ENCODE assay signal across 12 mouse cellular contexts in the genomic region with DNA sequence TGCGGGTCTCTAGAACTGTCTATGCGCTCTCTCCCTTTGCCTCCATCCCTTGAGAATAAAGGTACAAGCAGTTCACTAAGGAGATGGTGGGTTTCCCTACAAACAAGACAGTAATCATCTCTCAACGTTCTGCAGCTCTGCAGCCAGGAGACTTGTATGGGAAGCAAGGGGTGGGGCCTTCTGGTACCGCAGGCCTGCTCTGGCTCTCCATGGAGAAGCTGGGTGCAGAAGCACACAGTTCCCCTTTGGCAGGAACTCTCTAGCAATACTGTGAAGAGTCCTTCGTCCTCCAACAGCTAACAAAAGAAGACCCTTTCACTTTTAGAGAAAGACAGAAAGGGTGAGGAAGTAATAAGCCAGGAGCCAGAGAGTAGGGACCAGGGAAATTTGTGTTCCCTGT. TPM values are rescaled to one million over a fixed set of nuclear protein-coding genes. Genes with fewer than 3 reads are reported as not detected.
A peak's percentile ranks its signal among the peaks of the same experiment; 100 is the strongest.
DNase-seq lines count a peak whose midpoint lies in the region; ATAC-seq and TF ChIP-seq lines count a peak whose summit lies in the region.
"Had no signal": no experiment of that assay in that cellular context is flagged by ENCODE, and none has a peak within 500 bp of the region (broad histone marks: within the 10 kb centered on the region; RNA-seq: fewer than 3 reads in every experiment).

No protein-coding gene starts in this region.

- whole genome bisulfite sequencing in embryonic facial prominence, embryonic 12.5 days = 66% methylated on average over 5 of the region's 5 CpGs
- WGBS in embryonic facial prominence, embryonic 10.5 days = 73% methylated on average over 5 of the region's 5 CpGs
- 50% methylated on average over 5 of the region's 5 CpGs for WGBS in lung, embryonic 14.5 days
- WGBS in liver, embryonic 12.5 days (ENCODE audit: insufficient replicate concordance) = 47% methylated on average over 5 of the region's 5 CpGs
- WGBS in stomach, embryonic 16.5 days = 50% methylated on average over 5 of the region's 5 CpGs
- 67% methylated on average over 5 of the region's 5 CpGs for WGBS in hindbrain, embryonic 12.5 days

- no peak for ATAC-seq in embryonic facial prominence, embryonic 12.5 days (ENCODE audit: insufficient number of reproducible peaks, insufficient read depth, low FRiP score, low TSS enrichment)
- ATAC-seq in lung, embryonic 14.5 days (ENCODE audit: insufficient read depth) = no peak
- no peak for ATAC-seq in liver, embryonic 12.5 days
- ATAC-seq in stomach, embryonic 16.5 days (ENCODE audit: insufficient read depth, low FRiP score) = no peak
- ATAC-seq in hindbrain, embryonic 12.5 days (ENCODE audit: low FRiP score) = no peak

- H3K36me3 ChIP-seq in embryonic facial prominence, embryonic 12.5 days = no peaks in the 10 kb centered on the region
- H3K36me3 ChIP-seq in embryonic facial prominence, embryonic 10.5 days (replicated peaks) = peaks cover 8% of the 10 kb centered on the region; the same call in 1 of the 2 replicates
- peaks cover 4% of the 10 kb centered on the region for H3K36me3 ChIP-seq in lung, embryonic 14.5 days (ENCODE audit: insufficient read depth)
- H3K36me3 ChIP-seq in liver, embryonic 12.5 days = peaks cover 76% of the 10 kb centered on the region
- no peaks in the 10 kb centered on the region for H3K36me3 ChIP-seq in stomach, embryonic 16.5 days (ENCODE audit: control insufficient read depth, insufficient read depth, low read length)
- H3K36me3 ChIP-seq in hindbrain, embryonic 12.5 days = no peaks in the 10 kb centered on the region
- H3K36me3 ChIP-seq: embryonic facial prominence, embryonic 13.5 days; hindbrain, embryonic 15.5 days; midbrain, embryonic 12.5 days had no signal

- no peak overlapping the region for H3K4me3 ChIP-seq in embryonic facial prominence, embryonic 12.5 days
- H3K4me3 ChIP-seq in embryonic facial prominence, embryonic 10.5 days = no peak overlapping the region
- no peak overlapping the region for H3K4me3 ChIP-seq in lung, embryonic 14.5 days (ENCODE audit: low read depth, low read length)
- H3K4me3 ChIP-seq in liver, embryonic 12.5 days = no peak overlapping the region
- H3K4me3 ChIP-seq in stomach, embryonic 16.5 days (replicated peaks; ENCODE audit: low read length) = no peak overlapping the region
- H3K4me3 ChIP-seq in hindbrain, embryonic 12.5 days = no peak overlapping the region
- H3K4me3 ChIP-seq: embryonic facial prominence, embryonic 13.5 days; hindbrain, embryonic 15.5 days; midbrain, embryonic 12.5 days had no signal

- H3K27me3 ChIP-seq in embryonic facial prominence, embryonic 12.5 days = no peaks in the 10 kb centered on the region
- H3K27me3 ChIP-seq in embryonic facial prominence, embryonic 10.5 days (replicated peaks; ENCODE audit: low read depth, poor library complexity, severe bottlenecking) = no peaks in the 10 kb centered on the region
- no peaks in the 10 kb centered on the region for H3K27me3 ChIP-seq in lung, embryonic 14.5 days (ENCODE audit: insufficient read depth, low read length)
- H3K27me3 ChIP-seq in liver, embryonic 12.5 days (replicated peaks) = no peaks in the 10 kb centered on the region
- H3K27me3 ChIP-seq in stomach, embryonic 16.5 days (ENCODE audit: control insufficient read depth, insufficient read depth, low read length) = no peaks in the 10 kb centered on the region
- no peaks in the 10 kb centered on the region for H3K27me3 ChIP-seq in hindbrain, embryonic 12.5 days
- H3K27me3 ChIP-seq: embryonic facial prominence, embryonic 13.5 days; hindbrain, embryonic 15.5 days; midbrain, embryonic 12.5 days had no signal

- no peak overlapping the region for H3K4me2 ChIP-seq in embryonic facial prominence, embryonic 12.5 days (replicated peaks)
- H3K4me2 ChIP-seq in lung, embryonic 14.5 days = no peak overlapping the region
- H3K4me2 ChIP-seq in liver, embryonic 12.5 days = 0 out of 2 replicates have a peak overlapping the region, but pooled peaks have one; percentile 10
- peak overlapping the region; percentile 3; the same call in 1 of the 2 replicates for H3K4me2 ChIP-seq in stomach, embryonic 16.5 days (ENCODE audit: low read depth, low read length)
- H3K4me2 ChIP-seq in hindbrain, embryonic 12.5 days (replicated peaks) = no peak overlapping the region
- H3K4me2 ChIP-seq: embryonic facial prominence, embryonic 13.5 days; hindbrain, embryonic 15.5 days; midbrain, embryonic 12.5 days had no signal

- no peak for TF ChIP-seq CTCF in lung, embryonic 14.5 days (IDR thresholded peaks at IDR 0.05; ENCODE audit: low read depth)

- H3K9ac ChIP-seq in embryonic facial prominence, embryonic 12.5 days = no peak overlapping the region
- 0 out of 2 replicates have a peak overlapping the region, but pooled peaks have one; percentile 3 for H3K9ac ChIP-seq in lung, embryonic 14.5 days
- H3K9ac ChIP-seq in liver, embryonic 12.5 days = no peak overlapping the region
- H3K9ac ChIP-seq in stomach, embryonic 16.5 days (ENCODE audit: low read length) = peak overlapping the region; percentile 36; the same call in 1 of the 2 replicates
- no peak overlapping the region for H3K9ac ChIP-seq in hindbrain, embryonic 12.5 days
- H3K9ac ChIP-seq: embryonic facial prominence, embryonic 13.5 days; hindbrain, embryonic 15.5 days; midbrain, embryonic 12.5 days had no signal

- no peak for DNase-seq in embryonic facial prominence, embryonic 10.5 days (ENCODE audit: low spot score)
- DNase-seq in lung, embryonic 14.5 days = no peak
- DNase-seq in lung, postnatal 25 days (ENCODE audit: low spot score) = no peak
- DNase-seq in left cerebral cortex, adult 9 months (ENCODE audit: low spot score in 2 of 2) = no peak
- DNase-seq: B cell, adult 2 months had no signal

- 0 out of 2 replicates have a peak overlapping the region, but pooled peaks have one; percentile 6 for H3K27ac ChIP-seq in embryonic facial prominence, embryonic 12.5 days
- H3K27ac ChIP-seq in embryonic facial prominence, embryonic 10.5 days (replicated peaks) = no peak overlapping the region
- no peak overlapping the region for H3K27ac ChIP-seq in lung, embryonic 14.5 days (ENCODE audit: low read depth)
- no peak overlapping the region for H3K27ac ChIP-seq in liver, embryonic 12.5 days
- H3K27ac ChIP-seq in stomach, embryonic 16.5 days (ENCODE audit: low read length) = peak overlapping the region; percentile 44
- no peak overlapping the region for H3K27ac ChIP-seq in hindbrain, embryonic 12.5 days
- H3K27ac ChIP-seq: embryonic facial prominence, embryonic 13.5 days; hindbrain, embryonic 15.5 days; midbrain, embryonic 12.5 days had no signal

- H3K9me3 ChIP-seq in embryonic facial prominence, embryonic 12.5 days = no peaks in the 10 kb centered on the region
- no peaks in the 10 kb centered on the region for H3K9me3 ChIP-seq in embryonic facial prominence, embryonic 10.5 days
- no peaks in the 10 kb centered on the region for H3K9me3 ChIP-seq in lung, embryonic 14.5 days (ENCODE audit: low read depth, low read length)
- H3K9me3 ChIP-seq in liver, embryonic 12.5 days (replicated peaks) = no peaks in the 10 kb centered on the region
- H3K9me3 ChIP-seq in stomach, embryonic 16.5 days (replicated peaks; ENCODE audit: control insufficient read depth, low read length) = no peaks in the 10 kb centered on the region
- H3K9me3 ChIP-seq in hindbrain, embryonic 12.5 days (replicated peaks) = no peaks in the 10 kb centered on the region
- H3K9me3 ChIP-seq: embryonic facial prominence, embryonic 13.5 days; hindbrain, embryonic 15.5 days; midbrain, embryonic 12.5 days had no signal

- H3K4me1 ChIP-seq in embryonic facial prominence, embryonic 12.5 days = peaks cover 35% of the 10 kb centered on the region
- H3K4me1 ChIP-seq in embryonic facial prominence, embryonic 10.5 days = peaks cover 59% of the 10 kb centered on the region
- H3K4me1 ChIP-seq in lung, embryonic 14.5 days (ENCODE audit: insufficient read depth) = 0 out of 2 replicates have a peak, but pooled peaks cover 13% of the 10 kb centered on the region
- H3K4me1 ChIP-seq in liver, embryonic 12.5 days = peaks cover 89% of the 10 kb centered on the region
- peaks cover 55% of the 10 kb centered on the region for H3K4me1 ChIP-seq in stomach, embryonic 16.5 days (ENCODE audit: control insufficient read depth, insufficient read depth, low read length)
- H3K4me1 ChIP-seq in hindbrain, embryonic 12.5 days = peaks cover 11% of the 10 kb centered on the region
- H3K4me1 ChIP-seq: hindbrain, embryonic 15.5 days had no signal

RNA-seq across cellular contexts. Expression of gene Nfe2l2, which starts 8.1 kb away (rescaled TPM):
- polyA plus RNA-seq in embryonic facial prominence, embryonic 12.5 days (2016; fragmentation: Nextera tagmentation; extraction: Ambion mirVana) = 33.2 and 36.2 TPM in 2 replicates
- polyA plus RNA-seq in embryonic facial prominence, embryonic 10.5 days (2016; fragmentation: Nextera tagmentation; extraction: Ambion mirVana) = 33.0 and 33.7 TPM in 2 replicates
- polyA plus RNA-seq in lung, embryonic 14.5 days (2014; fragmentation: Nextera tagmentation; extraction: Ambion mirVana) = 73.9 and 84.5 TPM in 2 replicates
- 51.9 and 53.1 TPM in 2 replicates for polyA plus RNA-seq in liver, embryonic 12.5 days (2016; fragmentation: Nextera tagmentation; extraction: Ambion mirVana)
- 128 and 142 TPM in 2 replicates for polyA plus RNA-seq in stomach, embryonic 16.5 days (2015; fragmentation: Nextera tagmentation; extraction: Ambion mirVana)
- 20.0 and 20.5 TPM in 2 replicates for polyA plus RNA-seq in hindbrain, embryonic 12.5 days (2016; fragmentation: Nextera tagmentation; extraction: Ambion mirVana)

RNA-seq across cellular contexts. Expression of gene Hnrnpa3, which starts 37.3 kb away (rescaled TPM):
- polyA plus RNA-seq in embryonic facial prominence, embryonic 12.5 days (2016; fragmentation: Nextera tagmentation; extraction: Ambion mirVana) = 343 and 389 TPM in 2 replicates
- 364 and 384 TPM in 2 replicates for polyA plus RNA-seq in embryonic facial prominence, embryonic 10.5 days (2016; fragmentation: Nextera tagmentation; extraction: Ambion mirVana)
- 302 and 305 TPM in 2 replicates for polyA plus RNA-seq in lung, embryonic 14.5 days (2014; fragmentation: Nextera tagmentation; extraction: Ambion mirVana)
- polyA plus RNA-seq in liver, embryonic 12.5 days (2016; fragmentation: Nextera tagmentation; extraction: Ambion mirVana) = 199 and 204 TPM in 2 replicates
- 194 and 260 TPM in 2 replicates for polyA plus RNA-seq in stomach, embryonic 16.5 days (2015; fragmentation: Nextera tagmentation; extraction: Ambion mirVana)
- 352 and 360 TPM in 2 replicates for polyA plus RNA-seq in hindbrain, embryonic 12.5 days (2016; fragmentation: Nextera tagmentation; extraction: Ambion mirVana)

Comparison
In these comparisons a context has a peak if more than half of its experiments do, and no peak if none do; other contexts are left out.
1. H3K27ac ChIP-seq: peak in embryonic facial prominence, embryonic 12.5 days (single experiment) and stomach, embryonic 16.5 days (single experiment); none in embryonic facial prominence, embryonic 10.5 days (single experiment), lung, embryonic 14.5 days (single experiment), liver, embryonic 12.5 days (single experiment) and hindbrain, embryonic 12.5 days (single experiment).
2. H3K4me2 ChIP-seq: peak in liver, embryonic 12.5 days (single experiment) and stomach, embryonic 16.5 days (single experiment); none in embryonic facial prominence, embryonic 12.5 days (single experiment), lung, embryonic 14.5 days (single experiment) and hindbrain, embryonic 12.5 days (single experiment).
3. H3K9ac ChIP-seq: peak in lung, embryonic 14.5 days (single experiment) and stomach, embryonic 16.5 days (single experiment); none in embryonic facial prominence, embryonic 12.5 days (single experiment), liver, embryonic 12.5 days (single experiment) and hindbrain, embryonic 12.5 days (single experiment).